Mouse (Mus musculus): ENCODE measurements around the gene Lrrfip1. TPM values are rescaled to one million over a fixed set of nuclear protein-coding genes. Genes with fewer than 3 reads are reported as not detected.

Gene Lrrfip1
- polyA plus RNA-seq, 1 experiment from 2014 or later: 43.3 TPM

GRCm38 (mm10) chr1:91064903-91065525, 66.5 kb downstream of the Lrrfip1 start:
- no peak for ATAC-seq
- Histone ChIP-seq H3K4me3 (ENCODE audit: low read length) (no peak overlapping the region), H3K4me2 (ENCODE audit: low read length) (no peak overlapping the region), H3K4me1 (ENCODE audit: control insufficient read depth, insufficient read depth, low read depth, low read length) (peaks cover 16% of the 10 kb centered on the region), H3K27me3 (replicated peaks; ENCODE audit: control insufficient read depth, insufficient read depth, low read length) (no peaks in the 10 kb centered on the region), H3K27ac (ENCODE audit: low read depth, low read length) (no peak overlapping the region), H3K36me3 (ENCODE audit: control insufficient read depth, insufficient read depth, low read length) (no peaks in the 10 kb centered on the region), H3K9me3 (ENCODE audit: control insufficient read depth, low read length) (no peaks in the 10 kb centered on the region), H3K9ac (ENCODE audit: low read depth, low read length) (no peak overlapping the region)
- 85% methylated on average over 11 of the region's 11 CpGs for WGBS

GRCm38 (mm10) chr1:91066061-91066460, 67.5 kb downstream of the Lrrfip1 start:
- Histone ChIP-seq H3K9ac (ENCODE audit: low read depth, low read length) (no peak overlapping the region), H3K27ac (ENCODE audit: low read depth, low read length) (no peak overlapping the region), H3K36me3 (ENCODE audit: control insufficient read depth, insufficient read depth, low read length) (no peaks in the 10 kb centered on the region; the same call in 1 of the 2 replicates), H3K9me3 (ENCODE audit: control insufficient read depth, low read length) (no peaks in the 10 kb centered on the region), H3K4me1 (ENCODE audit: control insufficient read depth, insufficient read depth, low read depth, low read length) (peaks cover 16% of the 10 kb centered on the region), H3K4me2 (ENCODE audit: low read length) (no peak overlapping the region), H3K27me3 (replicated peaks; ENCODE audit: control insufficient read depth, insufficient read depth, low read length) (no peaks in the 10 kb centered on the region), H3K4me3 (ENCODE audit: low read length) (no peak overlapping the region)
- 97% methylated on average over 6 of the region's 6 CpGs for WGBS
- no peak for ATAC-seq

- ATAC-seq: no peak
- Histone ChIP-seq H3K36me3 (ENCODE audit: control insufficient read depth, insufficient read depth, low read length) (no peaks in the 10 kb centered on the region; the same call in 1 of the 2 replicates), H3K9me3 (ENCODE audit: control insufficient read depth, low read length) (no peaks in the 10 kb centered on the region), H3K27ac (ENCODE audit: low read depth, low read length) (no peak overlapping the region), H3K27me3 (replicated peaks; ENCODE audit: control insufficient read depth, insufficient read depth, low read length) (no peaks in the 10 kb centered on the region), H3K4me1 (ENCODE audit: control insufficient read depth, insufficient read depth, low read depth, low read length) (peaks cover 15% of the 10 kb centered on the region), H3K9ac (ENCODE audit: low read depth, low read length) (no peak overlapping the region), H3K4me2 (ENCODE audit: low read length) (no peak overlapping the region), H3K4me3 (ENCODE audit: low read length) (no peak overlapping the region)
- 89% methylated on average over 2 of the region's 2 CpGs for WGBS
These were observed 68.1 kb downstream of the Lrrfip1 start for GRCm38 (mm10) chr1:91066599-91066998.

- Histone ChIP-seq H3K27ac (ENCODE audit: low read depth, low read length) (no peak overlapping the region), H3K9ac (ENCODE audit: low read depth, low read length) (no peak overlapping the region), H3K27me3 (replicated peaks; ENCODE audit: control insufficient read depth, insufficient read depth, low read length) (no peaks in the 10 kb centered on the region), H3K9me3 (ENCODE audit: control insufficient read depth, low read length) (no peaks in the 10 kb centered on the region), H3K4me3 (ENCODE audit: low read length) (no peak overlapping the region), H3K4me2 (ENCODE audit: low read length) (no peak overlapping the region), H3K4me1 (ENCODE audit: control insufficient read depth, insufficient read depth, low read depth, low read length) (peaks cover 3% of the 10 kb centered on the region), H3K36me3 (ENCODE audit: control insufficient read depth, insufficient read depth, low read length) (no peaks in the 10 kb centered on the region; the same call in 1 of the 2 replicates)
- WGBS: 71% methylated on average over 6 of the region's 6 CpGs
- no peak for ATAC-seq
These were observed 69.2 kb downstream of the Lrrfip1 start for GRCm38 (mm10) chr1:91067716-91068115.

- 75% methylated on average over 6 of the region's 6 CpGs for WGBS
- Histone ChIP-seq H3K4me2 (ENCODE audit: low read length) (no peak overlapping the region), H3K27ac (ENCODE audit: low read depth, low read length) (no peak overlapping the region), H3K4me3 (ENCODE audit: low read length) (no peak overlapping the region), H3K4me1 (ENCODE audit: control insufficient read depth, insufficient read depth, low read depth, low read length) (no peaks in the 10 kb centered on the region), H3K9me3 (ENCODE audit: control insufficient read depth, low read length) (no peaks in the 10 kb centered on the region), H3K27me3 (replicated peaks; ENCODE audit: control insufficient read depth, insufficient read depth, low read length) (no peaks in the 10 kb centered on the region), H3K36me3 (ENCODE audit: control insufficient read depth, insufficient read depth, low read length) (no peaks in the 10 kb centered on the region; the same call in 1 of the 2 replicates), H3K9ac (ENCODE audit: low read depth, low read length) (no peak overlapping the region)
- ATAC-seq: no peak
These were observed 71.0 kb downstream of the Lrrfip1 start for GRCm38 (mm10) chr1:91069575-91069974.

- H3K27me3 ChIP-seq (replicated peaks; ENCODE audit: control insufficient read depth, insufficient read depth, low read length): no peaks in the 10 kb centered on the region
These were observed 72.0 kb downstream of the Lrrfip1 start for GRCm38 (mm10) chr1:91070547-91070946.

GRCm38 (mm10) chr1:91071671-91072290, 73.2 kb downstream of the Lrrfip1 start:
- Histone ChIP-seq H3K27ac (ENCODE audit: low read depth, low read length) (no peak overlapping the region; the same call in 1 of the 2 replicates), H3K4me1 (ENCODE audit: control insufficient read depth, insufficient read depth, low read depth, low read length) (no peaks in the 10 kb centered on the region), H3K27me3 (replicated peaks; ENCODE audit: control insufficient read depth, insufficient read depth, low read length) (no peaks in the 10 kb centered on the region), H3K36me3 (ENCODE audit: control insufficient read depth, insufficient read depth, low read length) (no peaks in the 10 kb centered on the region; the same call in 1 of the 2 replicates), H3K9me3 (ENCODE audit: control insufficient read depth, low read length) (no peaks in the 10 kb centered on the region), H3K4me3 (ENCODE audit: low read length) (no peak overlapping the region), H3K9ac (ENCODE audit: low read depth, low read length) (no peak overlapping the region), H3K4me2 (ENCODE audit: low read length) (no peak overlapping the region)
- WGBS: 78% methylated on average over 10 of the region's 10 CpGs
- no peak for ATAC-seq

More at GRCm38 (mm10) chr1:91070547-91070946, 72.0 kb downstream of the Lrrfip1 start:
- Histone ChIP-seq H3K4me3 (ENCODE audit: low read length) (no peak overlapping the region), H3K4me1 (ENCODE audit: control insufficient read depth, insufficient read depth, low read depth, low read length) (no peaks in the 10 kb centered on the region), H3K4me2 (ENCODE audit: low read length) (no peak overlapping the region), H3K9ac (ENCODE audit: low read depth, low read length) (no peak overlapping the region), H3K9me3 (ENCODE audit: control insufficient read depth, low read length) (no peaks in the 10 kb centered on the region), H3K27ac (ENCODE audit: low read depth, low read length) (no peak overlapping the region), H3K36me3 (ENCODE audit: control insufficient read depth, insufficient read depth, low read length) (no peaks in the 10 kb centered on the region; the same call in 1 of the 2 replicates)
- no peak for ATAC-seq
- 93% methylated on average over 8 of the region's 8 CpGs for WGBS

GRCm38 (mm10) chr1:91076946-91077345, 78.4 kb downstream of the Lrrfip1 start:
- no peaks in the 10 kb centered on the region for H3K9me3 ChIP-seq (ENCODE audit: control insufficient read depth, low read length)
- no peak overlapping the region for H3K9ac ChIP-seq (ENCODE audit: low read depth, low read length)
- 61% methylated on average over 8 of the region's 8 CpGs for WGBS
- H3K4me3 ChIP-seq (ENCODE audit: low read length): no peak overlapping the region
- no peak overlapping the region for H3K4me2 ChIP-seq (ENCODE audit: low read length)
- H3K27ac ChIP-seq (ENCODE audit: low read depth, low read length): no peak overlapping the region
- no peaks in the 10 kb centered on the region for H3K36me3 ChIP-seq (ENCODE audit: control insufficient read depth, insufficient read depth, low read length)
- no peaks in the 10 kb centered on the region for H3K4me1 ChIP-seq (ENCODE audit: control insufficient read depth, insufficient read depth, low read depth, low read length)
- no peak for ATAC-seq
- H3K27me3 ChIP-seq (replicated peaks; ENCODE audit: control insufficient read depth, insufficient read depth, low read length): no peaks in the 10 kb centered on the region

- H3K4me3 ChIP-seq (ENCODE audit: low read length): no peak overlapping the region
- no peak overlapping the region for H3K9ac ChIP-seq (ENCODE audit: low read depth, low read length)
- WGBS: 85% methylated on average over 9 of the region's 9 CpGs
- H3K27ac ChIP-seq (ENCODE audit: low read depth, low read length): no peak overlapping the region
- no peaks in the 10 kb centered on the region for H3K27me3 ChIP-seq (replicated peaks; ENCODE audit: control insufficient read depth, insufficient read depth, low read length)
- H3K4me2 ChIP-seq (ENCODE audit: low read length): no peak overlapping the region
- H3K4me1 ChIP-seq (ENCODE audit: control insufficient read depth, insufficient read depth, low read depth, low read length): no peaks in the 10 kb centered on the region
- no peak for ATAC-seq
- no peaks in the 10 kb centered on the region for H3K9me3 ChIP-seq (ENCODE audit: control insufficient read depth, low read length)
- no peaks in the 10 kb centered on the region for H3K36me3 ChIP-seq (ENCODE audit: control insufficient read depth, insufficient read depth, low read length)
These were observed 78.9 kb downstream of the Lrrfip1 start for GRCm38 (mm10) chr1:91077456-91077855.
